Mouse (Mus musculus): Measurements from ENCODE around the gene Ctnnbip1.

- no peak for TF ChIP-seq CTCF (IDR thresholded peaks at IDR 0.05; ENCODE audit: extremely low read depth, insufficient read depth, low read length)
- TF ChIP-seq POLR2A (IDR thresholded peaks at IDR 0.05; ENCODE audit: extremely low read depth, insufficient read depth, low read length) = no peak
Observed at GRCm38 (mm10) chr4:149604518-149604917, 86.5 kb downstream of the Ctnnbip1 start.

Data from cortical plate, adult 2 months (tissue).